Mouse (Mus musculus) forelimb bud, embryonic 11.5 days (tissue): ENCODE results near the gene Dennd1c.
A peak's percentile ranks its signal among the peaks of the same experiment; 100 is the strongest.

Experiments used
- DNase-seq: peaks from one replicate; pipeline ENCODE4 v3.0.0-alpha.2; 2012; ENCODE audit warnings: low read depth, low spot score

Gene Dennd1c

GRCm38 (mm10) chr17:57048816-57049215 is 29.5 kb downstream of the Dennd1c start:
- no peak for DNase-seq

GRCm38 (mm10) chr17:57047406-57047805 is 30.9 kb downstream of the Dennd1c start:
- DNase-seq = no peak

DNA sequence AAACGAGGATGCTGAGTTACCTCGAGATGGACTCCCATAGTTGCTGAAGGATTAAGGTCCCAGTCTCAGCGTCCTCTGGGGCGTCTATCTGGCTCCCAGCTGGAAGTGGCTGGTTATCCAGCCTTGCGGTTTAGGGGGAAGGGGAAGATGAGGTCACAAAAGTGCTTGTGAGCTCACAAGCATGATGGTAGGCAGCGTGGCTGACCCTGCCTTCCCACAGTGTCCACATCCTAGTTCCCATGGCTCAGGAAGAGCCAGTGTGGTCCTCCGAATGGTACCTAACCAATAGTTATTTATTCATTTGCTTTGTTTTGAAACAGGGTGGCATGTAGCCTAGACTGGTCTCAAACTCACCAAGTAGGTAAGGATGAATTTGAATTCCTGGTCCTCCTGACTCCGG is 36.8 kb downstream of the Dennd1c start, which contains the start of gene Slc25a41:
Gene Slc25a41 (minus strand): TSS at position 101 of the 400 bp plus-strand sequence.
- DNase-seq = no peak

GRCm38 (mm10) chr17:57038978-57039377 is 39.3 kb downstream of the Dennd1c start:
- no peak for DNase-seq

- DNase-seq = no peak
These were observed 45.5 kb downstream of the Dennd1c start for GRCm38 (mm10) chr17:57032854-57033253.

DNA sequence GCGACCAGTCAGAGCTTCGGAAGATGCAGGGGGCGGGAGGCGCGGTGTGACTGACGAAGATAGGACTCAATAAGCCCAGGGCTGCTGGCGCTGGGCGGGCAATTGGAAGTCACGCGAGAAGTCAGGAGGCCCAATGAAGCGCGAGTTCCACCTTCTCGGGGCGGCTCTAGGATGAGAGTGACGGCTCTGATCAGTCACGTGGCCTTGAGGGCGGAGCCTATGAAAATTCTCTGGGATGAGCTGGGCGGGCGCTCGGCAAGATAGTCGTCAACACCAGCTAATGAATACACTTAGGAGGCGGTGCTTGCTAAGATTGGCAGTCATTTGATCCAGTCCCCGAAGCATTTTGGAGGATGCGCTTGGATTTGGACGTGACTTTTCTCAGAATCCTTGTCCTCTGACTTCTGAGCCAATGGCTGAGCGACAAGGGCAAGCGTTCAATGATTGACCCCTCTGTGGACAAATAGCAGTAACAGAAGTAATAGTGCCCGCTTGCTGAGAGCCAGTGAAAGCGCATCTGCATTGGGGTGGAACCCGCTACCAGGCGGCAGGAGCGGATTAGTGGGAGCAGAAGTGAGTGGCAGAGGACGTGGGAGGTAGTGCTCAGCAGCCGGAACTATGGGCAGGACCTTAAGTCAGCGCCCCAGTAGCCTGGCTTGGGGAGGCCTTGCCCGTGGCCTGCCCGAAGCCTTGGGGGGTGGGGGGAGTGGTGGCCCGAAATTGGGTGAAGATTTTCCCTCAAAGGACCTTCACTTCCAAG is 46.5 kb downstream of the Dennd1c start:
- DNase-seq = peak; percentile 100

GRCm38 (mm10) chr17:57030931-57031660 is 47.2 kb downstream of the Dennd1c start, which contains the start of gene Khsrp:
Gene Khsrp (minus strand): TSS chr17:57031522.
- DNase-seq = no peak

GRCm38 (mm10) chr17:57029691-57030090 is 48.6 kb downstream of the Dennd1c start:
- DNase-seq = no peak

DNA sequence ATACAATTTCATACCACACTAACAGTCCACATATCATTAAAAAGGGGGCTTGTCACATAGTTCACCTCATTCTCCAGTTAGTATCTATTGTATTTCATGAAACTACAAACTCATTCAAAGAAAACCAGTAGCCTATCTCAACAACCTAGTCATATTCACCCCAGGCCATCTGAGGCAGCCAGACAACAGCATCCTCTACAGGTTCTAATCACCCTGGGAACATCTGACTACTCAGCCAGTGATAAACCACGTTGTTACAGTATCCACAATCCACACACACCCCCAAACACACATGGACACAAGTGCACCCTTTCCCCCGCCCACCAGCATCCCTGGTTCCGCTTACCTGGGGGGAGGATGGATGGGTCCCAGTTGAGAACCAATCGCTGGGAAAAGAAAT is 50.8 kb downstream of the Dennd1c start:
- DNase-seq = no peak

DNA sequence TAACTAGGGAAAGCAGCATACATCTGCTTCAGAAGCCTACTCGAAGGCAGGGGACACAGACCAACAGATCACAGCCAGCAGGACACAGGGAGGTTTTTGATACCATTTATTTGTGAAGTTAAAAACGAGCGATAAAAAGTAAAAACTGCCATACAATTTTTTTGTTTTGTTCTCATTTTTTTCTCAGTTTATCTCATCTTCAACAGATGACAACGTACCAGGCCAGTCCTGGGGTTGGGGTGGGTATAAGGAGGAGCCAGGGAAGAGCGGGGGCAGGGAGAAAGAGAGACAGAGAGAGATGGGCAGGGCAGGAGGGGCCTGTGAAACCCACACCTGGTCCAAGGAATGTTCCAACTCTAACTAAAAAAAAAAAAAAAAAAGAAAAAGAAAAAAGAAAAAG is 57.4 kb downstream of the Dennd1c start:
- DNase-seq = no peak

GRCm38 (mm10) chr17:57019693-57020092 is 58.6 kb downstream of the Dennd1c start:
- no peak for DNase-seq
